Mouse (Mus musculus) retina, embryonic 14.5 days (tissue): ENCODE results near the gene Tmem262.

Source experiments
- DNase-seq: peaks from one replicate; pipeline ENCODE4 v3.0.0-alpha.2; 2015; ENCODE audit warnings: low spot score

Gene Tmem262

GRCm38 (mm10) chr19:6079983-6080480 is at the start of gene Tmem262:
Tmem262 (plus strand) TSS chr19:6080033.
- no peak for DNase-seq

DNA sequence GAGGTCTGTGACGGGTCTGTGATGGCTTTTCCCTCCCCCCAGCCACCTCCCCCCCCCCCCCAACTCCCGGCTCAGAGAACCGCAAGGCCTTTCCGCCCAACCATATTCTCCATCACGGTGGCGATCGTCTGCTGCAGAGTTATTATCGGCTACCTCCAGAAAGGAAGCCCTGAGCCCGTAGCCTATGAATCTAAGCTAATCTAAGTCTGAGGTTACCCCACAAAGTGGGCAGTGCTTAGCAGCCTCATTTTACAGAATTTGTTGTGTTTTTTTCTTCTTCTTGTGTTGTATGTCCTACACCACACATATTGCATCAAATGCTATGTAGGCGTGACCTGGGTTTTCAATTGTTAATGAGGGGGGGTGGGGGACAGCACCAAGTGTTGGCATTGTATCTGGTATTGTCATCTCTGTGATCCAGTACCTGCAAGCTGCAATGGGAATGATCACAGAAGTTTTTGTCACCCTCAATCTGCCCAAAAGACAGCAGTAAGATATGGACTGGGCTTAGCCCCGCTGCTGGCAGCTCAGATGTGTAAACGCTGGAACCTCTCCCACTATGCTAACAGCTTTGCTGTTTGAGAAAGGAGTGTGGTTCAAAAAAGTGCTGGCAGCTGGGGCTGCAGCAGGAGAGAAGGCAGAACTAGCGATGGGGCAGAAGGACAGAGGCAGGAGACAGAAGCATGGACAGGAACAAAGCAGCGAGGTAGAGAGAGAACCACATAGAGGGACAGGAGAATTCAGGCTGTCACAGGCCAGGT is 49.1 kb upstream of the Tmem262 start:
- DNase-seq = no peak

GRCm38 (mm10) chr19:6035966-6036585 is 43.8 kb upstream of the Tmem262 start:
- no peak for DNase-seq

DNA sequence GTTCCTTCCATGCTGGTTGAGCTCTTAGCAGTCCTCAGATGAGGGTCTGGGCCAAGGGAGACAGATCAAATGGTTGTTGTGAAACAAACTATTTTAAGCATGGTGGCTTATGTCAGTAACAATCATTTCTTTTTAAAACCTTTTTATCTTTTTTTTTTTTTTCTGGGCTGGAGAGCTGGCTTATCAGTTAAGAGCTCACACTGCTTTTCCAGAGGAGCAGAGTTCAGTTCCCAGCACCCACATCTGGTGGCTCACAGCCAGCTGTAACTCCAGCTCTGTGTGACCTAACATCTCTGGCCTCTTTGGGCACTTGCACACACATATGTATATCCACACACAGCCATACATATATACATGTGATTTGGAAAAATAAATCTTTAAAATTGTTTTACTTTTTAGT is 42.1 kb upstream of the Tmem262 start:
- no peak for DNase-seq

DNA sequence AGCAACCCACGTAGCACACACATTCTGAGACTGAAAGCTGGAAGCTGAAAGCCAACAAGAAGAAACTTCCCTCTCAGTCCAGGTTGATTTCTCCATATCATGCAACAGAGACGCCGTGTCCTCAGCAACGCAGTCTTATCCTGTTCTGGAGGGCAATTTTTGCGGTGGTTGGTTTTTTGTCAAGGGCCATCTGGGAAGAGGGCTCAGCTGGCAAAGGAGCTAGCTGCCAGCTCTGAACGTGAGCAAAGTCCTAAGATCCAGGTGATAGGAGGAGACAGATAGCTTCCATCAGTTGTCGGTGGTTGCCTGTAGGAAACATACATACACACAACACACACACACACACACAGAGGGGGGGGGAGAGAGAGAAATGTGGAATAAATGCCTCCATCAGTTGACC is 41.5 kb upstream of the Tmem262 start:
- DNase-seq = no peak

- DNase-seq = no peak
These were observed 39.8 kb upstream of the Tmem262 start for GRCm38 (mm10) chr19:6040002-6040401.

GRCm38 (mm10) chr19:6042293-6042692 is 37.5 kb upstream of the Tmem262 start:
- DNase-seq = no peak

GRCm38 (mm10) chr19:6044102-6044501 is 35.7 kb upstream of the Tmem262 start:
- DNase-seq = peak; percentile 58

- no peak for DNase-seq
These were observed 34.2 kb upstream of the Tmem262 start for GRCm38 (mm10) chr19:6045366-6046293.

DNA sequence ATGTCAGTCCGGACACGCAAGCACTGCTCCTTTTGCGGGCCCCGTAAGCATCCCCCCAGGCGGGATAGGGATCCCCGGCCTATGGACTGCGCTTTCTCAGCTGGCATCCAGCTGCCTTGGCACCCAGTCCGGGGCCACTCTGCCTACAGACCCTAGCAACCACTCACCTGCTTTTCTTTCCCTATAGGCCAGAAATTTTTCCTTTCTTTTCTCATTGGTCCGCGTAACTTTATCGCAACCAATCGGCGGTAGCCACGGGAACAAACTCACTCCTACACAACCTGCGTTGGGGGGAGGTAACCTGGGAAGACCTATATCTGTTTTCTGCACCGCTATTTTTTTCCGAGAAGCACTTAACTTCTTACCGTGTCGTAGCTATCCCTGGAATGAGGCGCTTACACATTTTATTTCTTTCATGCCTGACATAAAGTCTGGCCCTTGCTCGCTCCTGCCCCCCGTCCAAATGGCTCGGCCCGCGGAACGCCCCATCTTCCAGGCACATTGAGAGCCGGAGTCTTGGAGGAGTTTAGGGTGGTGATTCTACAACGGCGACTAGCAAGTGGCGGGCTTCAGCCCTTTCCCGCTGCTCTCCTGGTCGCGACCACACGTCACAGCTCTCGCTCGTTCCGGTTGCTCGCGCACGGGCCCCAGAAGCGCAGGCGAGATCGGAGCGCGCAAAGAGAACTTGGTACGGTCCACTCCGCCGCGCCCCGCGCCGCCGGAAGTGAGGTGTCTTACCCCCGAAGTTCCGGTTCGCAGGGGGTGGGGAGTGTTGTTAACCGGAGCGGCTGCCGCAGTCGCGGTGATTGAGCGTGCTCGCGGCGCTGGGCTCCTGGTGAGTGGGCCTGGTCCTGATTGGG is 33.3 kb upstream of the Tmem262 start, which contains the start of gene Syvn1:
Gene Syvn1 (plus strand): TSS at position 283 of the 860 bp plus-strand sequence.
- peak; percentile 94 for DNase-seq

DNA sequence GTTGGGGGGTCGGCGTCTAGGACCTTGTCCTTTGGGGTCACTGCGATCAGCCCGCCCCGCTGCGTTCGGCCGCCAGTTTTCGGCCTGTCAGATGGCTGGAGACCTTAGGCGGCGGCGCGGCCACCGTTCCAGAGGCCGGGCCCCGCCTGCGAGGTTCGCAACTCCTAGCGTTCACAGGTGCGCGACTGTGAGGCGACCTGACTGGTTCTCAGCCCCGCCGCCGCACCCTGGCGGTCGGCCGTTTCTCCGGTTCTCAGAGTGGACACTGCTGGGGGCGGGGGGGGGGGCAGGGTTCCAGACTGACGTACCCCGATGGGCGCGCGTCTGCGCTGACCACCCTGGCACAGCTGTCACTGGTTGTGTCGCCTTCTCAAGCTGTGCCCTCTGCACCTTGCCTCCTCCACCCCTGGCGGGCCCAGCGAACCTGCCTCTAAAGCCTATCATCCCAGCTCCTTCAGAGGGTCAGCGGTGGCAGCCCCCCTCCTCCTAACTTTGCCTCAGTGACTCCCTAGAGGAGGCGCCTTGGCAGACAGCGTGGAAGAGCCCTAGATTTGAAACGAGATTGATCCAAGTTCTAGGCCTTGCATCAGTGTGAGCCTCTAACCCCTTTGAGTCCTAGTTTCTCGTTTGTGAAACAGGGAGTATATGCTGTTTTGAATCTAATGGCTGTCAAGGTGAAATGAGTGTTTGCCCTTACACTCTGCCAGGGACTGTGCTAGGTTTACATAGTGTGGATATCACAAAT is 32.5 kb upstream of the Tmem262 start:
- DNase-seq = no peak

- DNase-seq = no peak
These were observed 32.0 kb upstream of the Tmem262 start for GRCm38 (mm10) chr19:6047899-6048166.

- no peak for DNase-seq
These were observed 31.0 kb upstream of the Tmem262 start for GRCm38 (mm10) chr19:6048681-6049410.

GRCm38 (mm10) chr19:6052516-6052915 is 27.3 kb upstream of the Tmem262 start:
- no peak for DNase-seq

DNA sequence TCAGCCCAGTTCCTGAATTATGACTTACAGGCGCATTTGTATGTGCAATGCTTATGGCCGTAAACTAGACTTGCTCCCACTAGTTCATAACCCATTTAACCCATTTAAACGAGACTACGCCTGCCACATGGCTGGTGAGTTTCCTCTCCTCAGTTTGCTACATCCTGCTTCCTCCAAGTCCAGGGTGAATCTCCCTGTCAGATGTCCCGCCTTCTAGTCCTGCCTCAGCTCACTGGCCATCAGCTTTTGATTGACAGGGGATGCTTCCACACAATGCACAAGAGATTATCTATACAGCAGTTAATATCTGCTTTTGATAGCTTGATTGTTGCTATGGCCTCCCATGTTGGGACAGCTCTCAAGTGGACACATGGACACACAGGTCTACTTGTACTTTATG is 25.5 kb upstream of the Tmem262 start:
- no peak for DNase-seq

GRCm38 (mm10) chr19:6056696-6057095 is 23.1 kb upstream of the Tmem262 start:
- no peak for DNase-seq

- DNase-seq = peak; percentile 99
These were observed 22.3 kb upstream of the Tmem262 start, which contains the start of the genes Mrpl49 and Fau for GRCm38 (mm10) chr19:6057313-6058096. Mrpl49 (minus strand) TSS chr19:6057785. Fau (plus strand) TSS chr19:6057844.

DNA sequence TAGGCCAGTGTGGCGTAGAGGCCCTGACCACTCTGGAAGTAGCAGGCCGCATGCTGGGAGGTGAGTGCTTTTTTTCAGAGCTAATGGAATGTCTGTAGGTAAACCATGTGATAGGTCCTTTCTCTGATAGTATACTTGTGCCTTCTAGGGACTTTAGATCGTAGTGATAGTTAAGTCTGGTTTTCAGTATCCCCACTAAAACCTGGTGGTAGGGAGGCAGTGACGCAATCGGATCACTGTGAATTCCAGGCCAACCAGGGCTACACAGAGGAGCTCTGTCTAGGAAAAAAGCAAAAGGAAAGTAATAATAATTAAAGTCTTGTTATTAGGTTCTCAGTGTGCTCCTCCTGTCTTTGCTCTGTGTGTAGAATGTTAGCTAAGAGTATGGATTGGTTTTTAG is 21.3 kb upstream of the Tmem262 start:
- no peak for DNase-seq

GRCm38 (mm10) chr19:6058966-6059365 is 20.9 kb upstream of the Tmem262 start:
- DNase-seq = no peak
